Mouse (Mus musculus): ENCODE results near the gene Colq. TPM values are rescaled to one million over a fixed set of nuclear protein-coding genes. Genes with fewer than 3 reads are reported as not detected.
"Not testable (repeated sequence)": the region's sequence is repeated elsewhere in the genome, so short reads cannot be mapped to it uniquely, and the experiment has no call there.

Gene Colq
- polyA plus RNA-seq, 1 experiment from 2014 or later, result 0.42 TPM

DNA sequence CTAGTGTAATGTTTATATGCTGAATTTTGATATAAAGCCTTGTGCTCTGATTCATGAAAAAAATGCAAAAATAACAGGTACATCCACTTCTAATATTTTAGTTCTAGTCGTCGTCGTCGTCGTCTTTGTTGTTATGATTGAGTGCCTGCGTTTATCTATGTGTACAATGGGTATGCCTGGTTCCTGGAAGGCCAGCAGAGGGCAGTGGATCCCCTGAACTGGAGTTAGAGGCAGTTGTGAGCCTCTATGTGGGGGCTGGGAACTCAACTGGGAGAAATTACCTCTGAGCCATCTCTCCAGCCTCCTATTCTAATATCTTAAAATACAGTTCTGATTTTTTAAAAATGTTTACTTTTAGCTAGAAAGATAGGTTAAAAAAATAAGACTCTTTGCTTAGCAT, 14.4 kb upstream of the Colq start:
- Histone ChIP-seq H3K27me3 (replicated peaks; ENCODE audit: control insufficient read depth, insufficient read depth, low read length) (no peaks in the 10 kb centered on the region), H3K4me1 (replicated peaks; ENCODE audit: control insufficient read depth, insufficient read depth, low read length) (no peaks in the 10 kb centered on the region), H3K4me3 (ENCODE audit: low read depth, low read length) (no peak overlapping the region), H3K4me2 (ENCODE audit: low read length) (no peak overlapping the region), H3K9me3 (ENCODE audit: control insufficient read depth, low read length) (no peaks in the 10 kb centered on the region), H3K27ac (ENCODE audit: low read depth) (no peak overlapping the region), H3K36me3 (ENCODE audit: control insufficient read depth, insufficient read depth, low read length) (no peaks in the 10 kb centered on the region), H3K9ac (ENCODE audit: low read length) (no peak overlapping the region)
- 43% methylated on average over 6 of the region's 6 CpGs for WGBS
- no peak for DNase-seq (ENCODE audit: low spot score)
- ATAC-seq (replicated peaks; ENCODE audit: low FRiP score, low TSS enrichment, low read depth), result no peak

DNA sequence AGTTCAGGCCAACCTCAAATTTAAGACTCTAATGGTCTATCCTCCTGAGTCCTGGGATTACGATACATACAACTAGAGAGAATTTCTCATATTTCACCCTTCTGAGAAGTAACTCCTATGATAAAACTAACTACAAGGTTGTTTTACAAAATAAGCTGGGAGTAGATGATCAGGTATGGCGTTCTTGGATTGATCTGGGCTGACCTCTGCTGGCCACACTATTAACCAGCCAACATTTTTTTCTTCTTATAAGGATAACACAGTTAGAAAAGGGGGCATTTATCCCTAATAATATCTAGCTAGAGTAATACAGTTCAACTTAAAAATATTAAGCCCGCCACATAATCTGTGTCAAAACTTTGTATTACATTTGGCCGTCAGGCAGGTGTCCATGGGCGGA, 13.8 kb upstream of the Colq start:
- Histone ChIP-seq H3K4me2 (ENCODE audit: low read length) (no peak overlapping the region), H3K4me1 (replicated peaks; ENCODE audit: control insufficient read depth, insufficient read depth, low read length) (no peaks in the 10 kb centered on the region), H3K9me3 (ENCODE audit: control insufficient read depth, low read length) (no peaks in the 10 kb centered on the region), H3K9ac (ENCODE audit: low read length) (no peak overlapping the region), H3K36me3 (ENCODE audit: control insufficient read depth, insufficient read depth, low read length) (no peaks in the 10 kb centered on the region), H3K27me3 (replicated peaks; ENCODE audit: control insufficient read depth, insufficient read depth, low read length) (no peaks in the 10 kb centered on the region), H3K27ac (ENCODE audit: low read depth) (no peak overlapping the region), H3K4me3 (ENCODE audit: low read depth, low read length) (no peak overlapping the region)
- ATAC-seq (replicated peaks; ENCODE audit: low FRiP score, low TSS enrichment, low read depth) (no peak), DNase-seq (ENCODE audit: low spot score) (no peak)
- WGBS, result 70% methylated on average over 5 of the region's 5 CpGs

DNA sequence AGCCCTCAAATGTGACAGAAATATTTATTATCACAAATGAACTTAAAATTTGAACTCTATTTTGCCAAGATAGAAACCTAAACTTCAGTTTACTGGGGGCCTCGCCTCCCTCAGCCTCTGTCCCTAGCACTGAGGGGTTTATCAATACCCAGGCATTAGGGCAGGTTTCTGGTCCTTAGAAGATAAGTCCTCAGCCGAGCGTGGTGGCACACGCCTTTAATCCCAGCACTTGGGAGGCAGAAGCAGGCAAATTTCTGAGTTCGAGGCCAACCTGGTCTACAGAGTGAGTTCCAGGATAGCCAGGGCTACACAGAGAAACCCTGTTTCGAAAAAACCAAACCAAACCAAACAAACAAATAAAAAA, 11.5 kb upstream of the Colq start:
- not testable (repeated sequence) for H3K27me3 ChIP-seq (replicated peaks; ENCODE audit: control insufficient read depth, insufficient read depth, low read length); ATAC-seq (replicated peaks; ENCODE audit: low FRiP score, low TSS enrichment, low read depth); H3K9me3 ChIP-seq (ENCODE audit: control insufficient read depth, low read length); H3K27ac ChIP-seq (ENCODE audit: low read depth); DNase-seq (ENCODE audit: low spot score); H3K4me1 ChIP-seq (replicated peaks; ENCODE audit: control insufficient read depth, insufficient read depth, low read length); H3K36me3 ChIP-seq (ENCODE audit: control insufficient read depth, insufficient read depth, low read length); H3K4me3 ChIP-seq (ENCODE audit: low read depth, low read length); H3K9ac ChIP-seq (ENCODE audit: low read length); H3K4me2 ChIP-seq (ENCODE audit: low read length)
- 84% methylated on average over 6 of the region's 6 CpGs for WGBS

DNA sequence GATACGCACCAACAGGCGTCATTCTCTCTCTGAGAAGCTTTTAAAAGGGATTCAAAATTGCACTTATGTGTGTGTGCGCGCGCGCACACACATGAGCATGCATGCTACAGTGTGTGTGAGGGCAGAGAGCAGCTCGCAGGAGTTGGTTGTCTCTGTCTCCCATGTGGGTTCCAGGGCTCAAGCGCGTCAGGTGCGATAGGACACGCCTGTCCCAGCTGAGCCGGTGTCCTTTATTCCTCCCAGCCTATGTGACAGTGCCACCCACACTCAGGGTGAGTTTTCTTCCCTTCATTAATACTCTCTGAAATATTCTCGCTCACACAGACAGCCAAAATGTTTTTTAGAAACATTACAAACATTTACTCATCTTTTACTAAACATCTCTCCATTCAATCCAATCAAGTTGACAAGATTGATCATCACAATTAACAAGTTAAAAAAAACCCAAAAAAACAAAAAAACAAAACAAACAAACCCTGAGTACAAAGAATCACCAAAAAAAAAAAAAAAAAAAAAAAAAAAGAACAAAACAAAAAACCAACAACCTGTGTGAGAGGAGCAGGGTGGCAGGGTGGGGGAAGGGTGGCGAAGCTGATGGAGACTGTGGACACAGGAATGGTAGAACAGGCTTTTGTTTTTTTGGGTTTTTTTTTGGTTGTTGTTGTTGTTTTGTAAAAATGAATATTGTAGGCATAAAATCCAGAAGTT, 10.9 kb upstream of the Colq start:
- WGBS, result 94% methylated on average over 14 of the region's 14 CpGs
- H3K4me3 ChIP-seq (ENCODE audit: low read depth, low read length), result no peak overlapping the region

DNA sequence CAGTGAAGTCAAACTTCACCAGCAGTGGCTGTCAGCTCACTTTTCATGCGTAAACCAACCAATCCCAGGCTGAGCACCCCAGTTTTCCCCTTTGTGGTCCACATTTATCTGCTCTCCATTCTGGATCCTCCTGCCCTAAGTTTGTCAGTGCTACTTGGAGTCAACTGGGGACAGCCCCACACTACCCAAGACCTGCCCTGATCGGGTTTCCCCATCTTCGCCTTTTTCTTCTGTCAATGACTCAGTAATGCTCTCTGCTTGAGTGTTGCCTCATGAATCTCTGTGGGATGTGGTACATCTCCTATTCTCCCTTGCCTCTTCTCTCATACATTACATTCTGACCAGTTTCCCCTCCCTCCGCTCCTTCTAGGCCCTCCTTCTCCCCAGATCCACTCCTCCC, 6.3 kb upstream of the Colq start:
- H3K36me3 ChIP-seq (ENCODE audit: control insufficient read depth, insufficient read depth, low read length), result no peaks in the 10 kb centered on the region
- H3K4me3 ChIP-seq (ENCODE audit: low read depth, low read length), result no peak overlapping the region
- no peak overlapping the region for H3K9ac ChIP-seq (ENCODE audit: low read length)
- DNase-seq (ENCODE audit: low spot score) (no peak), ATAC-seq (replicated peaks; ENCODE audit: low FRiP score, low TSS enrichment, low read depth) (no peak)
- WGBS, result 95% methylated on average over 4 of the region's 4 CpGs
- no peaks in the 10 kb centered on the region for H3K9me3 ChIP-seq (ENCODE audit: control insufficient read depth, low read length)
- no peaks in the 10 kb centered on the region for H3K4me1 ChIP-seq (replicated peaks; ENCODE audit: control insufficient read depth, insufficient read depth, low read length)
- no peak overlapping the region for H3K4me2 ChIP-seq (ENCODE audit: low read length)
- no peak overlapping the region for H3K27ac ChIP-seq (ENCODE audit: low read depth)
- H3K27me3 ChIP-seq (replicated peaks; ENCODE audit: control insufficient read depth, insufficient read depth, low read length), result no peaks in the 10 kb centered on the region

More for the DNA sequence above, 10.9 kb upstream of the Colq start:
- Histone ChIP-seq H3K36me3 (ENCODE audit: control insufficient read depth, insufficient read depth, low read length) (no peaks in the 10 kb centered on the region), H3K9me3 (ENCODE audit: control insufficient read depth, low read length) (no peaks in the 10 kb centered on the region), H3K27ac (ENCODE audit: low read depth) (no peak overlapping the region), H3K4me2 (ENCODE audit: low read length) (no peak overlapping the region), H3K4me1 (replicated peaks; ENCODE audit: control insufficient read depth, insufficient read depth, low read length) (no peaks in the 10 kb centered on the region), H3K27me3 (replicated peaks; ENCODE audit: control insufficient read depth, insufficient read depth, low read length) (no peaks in the 10 kb centered on the region), H3K9ac (ENCODE audit: low read length) (no peak overlapping the region)
- ATAC-seq (replicated peaks; ENCODE audit: low FRiP score, low TSS enrichment, low read depth) (no peak), DNase-seq (ENCODE audit: low spot score) (no peak)

DNA sequence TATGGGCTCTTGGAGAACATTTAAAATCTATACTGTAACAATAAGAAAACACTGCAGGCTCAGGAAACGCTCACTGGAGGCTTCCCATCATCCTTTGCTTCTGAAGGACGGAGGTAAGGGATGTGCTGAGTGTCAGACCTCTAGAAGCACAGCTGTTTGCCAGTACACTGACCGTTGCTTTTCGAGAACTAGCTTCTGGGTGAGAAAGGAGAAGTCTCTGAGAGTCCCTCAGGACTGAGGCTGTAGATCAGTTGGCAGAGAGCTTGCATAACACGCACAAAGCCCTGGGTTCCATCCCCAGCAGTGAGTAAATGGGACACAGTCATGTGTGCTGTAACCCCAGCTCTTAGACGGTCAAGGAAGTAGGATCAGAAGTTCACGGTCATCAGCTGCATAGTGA, 5.3 kb upstream of the Colq start:
- H3K9me3 ChIP-seq (ENCODE audit: control insufficient read depth, low read length), result no peaks in the 10 kb centered on the region
- no peaks in the 10 kb centered on the region for H3K27me3 ChIP-seq (replicated peaks; ENCODE audit: control insufficient read depth, insufficient read depth, low read length)
- no peak overlapping the region for H3K4me3 ChIP-seq (ENCODE audit: low read depth, low read length)
- no peak overlapping the region for H3K27ac ChIP-seq (ENCODE audit: low read depth)
- ATAC-seq (replicated peaks; ENCODE audit: low FRiP score, low TSS enrichment, low read depth), result no peak
- 75% methylated on average over 7 of the region's 7 CpGs for WGBS
- no peak overlapping the region for H3K4me2 ChIP-seq (ENCODE audit: low read length)
- H3K4me1 ChIP-seq (replicated peaks; ENCODE audit: control insufficient read depth, insufficient read depth, low read length), result no peaks in the 10 kb centered on the region
- no peak for DNase-seq (ENCODE audit: low spot score)
- H3K9ac ChIP-seq (ENCODE audit: low read length), result no peak overlapping the region
- H3K36me3 ChIP-seq (ENCODE audit: control insufficient read depth, insufficient read depth, low read length), result no peaks in the 10 kb centered on the region

DNA sequence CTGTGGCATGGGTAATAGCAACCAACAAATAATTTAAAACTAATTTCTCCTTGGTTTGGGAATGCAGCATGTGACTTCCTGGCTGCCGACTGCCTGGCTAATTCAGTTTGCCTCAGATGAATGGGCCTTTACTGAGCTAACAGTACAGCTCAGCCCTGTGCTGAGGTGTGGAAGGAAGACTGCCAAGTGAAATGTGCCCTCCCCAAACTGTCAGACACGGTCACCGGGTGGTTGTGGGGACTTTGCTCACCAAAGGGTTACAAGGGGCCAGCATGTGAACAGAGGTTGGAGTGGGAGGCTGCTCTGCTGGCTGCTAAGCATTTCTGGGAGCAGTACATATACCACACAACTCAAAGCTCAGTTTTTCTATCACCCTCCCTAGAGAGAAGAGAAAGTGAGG, 3.5 kb upstream of the Colq start:
- no peak for ATAC-seq (replicated peaks; ENCODE audit: low FRiP score, low TSS enrichment, low read depth)
- no peaks in the 10 kb centered on the region for H3K4me1 ChIP-seq (replicated peaks; ENCODE audit: control insufficient read depth, insufficient read depth, low read length)
- no peak overlapping the region for H3K4me3 ChIP-seq (ENCODE audit: low read depth, low read length)
- 60% methylated on average over 3 of the region's 3 CpGs for WGBS
- H3K4me2 ChIP-seq (ENCODE audit: low read length), result no peak overlapping the region
- H3K9me3 ChIP-seq (ENCODE audit: control insufficient read depth, low read length), result no peaks in the 10 kb centered on the region
- H3K9ac ChIP-seq (ENCODE audit: low read length), result no peak overlapping the region
- no peak for DNase-seq (ENCODE audit: low spot score)
- no peak overlapping the region for H3K27ac ChIP-seq (ENCODE audit: low read depth)
- H3K27me3 ChIP-seq (replicated peaks; ENCODE audit: control insufficient read depth, insufficient read depth, low read length), result no peaks in the 10 kb centered on the region
- no peaks in the 10 kb centered on the region for H3K36me3 ChIP-seq (ENCODE audit: control insufficient read depth, insufficient read depth, low read length)

DNA sequence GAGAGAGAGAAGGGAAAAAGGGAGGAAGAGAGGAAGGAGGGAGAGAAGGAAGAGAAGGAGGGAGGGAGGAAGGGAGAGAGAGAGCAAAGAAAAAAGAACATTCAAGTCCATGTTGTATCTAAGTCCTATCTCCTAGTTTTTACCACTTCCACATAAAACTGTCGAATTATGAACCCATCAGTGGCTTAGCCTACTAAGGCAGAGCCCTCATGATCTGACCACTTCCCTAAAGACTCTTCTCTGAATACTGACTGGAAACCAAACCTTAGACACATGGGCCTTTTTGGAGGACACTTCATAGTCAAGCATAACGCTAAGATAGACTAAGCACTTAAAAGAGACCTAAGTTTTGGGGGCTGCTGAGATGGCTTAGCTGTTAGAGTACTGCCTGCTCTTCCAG, 1.9 kb upstream of the Colq start:
- no peaks in the 10 kb centered on the region for H3K27me3 ChIP-seq (replicated peaks; ENCODE audit: control insufficient read depth, insufficient read depth, low read length)
- H3K9me3 ChIP-seq (ENCODE audit: control insufficient read depth, low read length), result no peaks in the 10 kb centered on the region
- WGBS, result 78% methylated on average over 2 of the region's 2 CpGs
- no peak overlapping the region for H3K4me3 ChIP-seq (ENCODE audit: low read depth, low read length)
- H3K36me3 ChIP-seq (ENCODE audit: control insufficient read depth, insufficient read depth, low read length), result no peaks in the 10 kb centered on the region
- no peak overlapping the region for H3K27ac ChIP-seq (ENCODE audit: low read depth)
- no peaks in the 10 kb centered on the region for H3K4me1 ChIP-seq (replicated peaks; ENCODE audit: control insufficient read depth, insufficient read depth, low read length)
- no peak for DNase-seq (ENCODE audit: low spot score)
- H3K9ac ChIP-seq (ENCODE audit: low read length), result no peak overlapping the region
- no peak overlapping the region for H3K4me2 ChIP-seq (ENCODE audit: low read length)
- ATAC-seq (replicated peaks; ENCODE audit: low FRiP score, low TSS enrichment, low read depth), result no peak

DNA sequence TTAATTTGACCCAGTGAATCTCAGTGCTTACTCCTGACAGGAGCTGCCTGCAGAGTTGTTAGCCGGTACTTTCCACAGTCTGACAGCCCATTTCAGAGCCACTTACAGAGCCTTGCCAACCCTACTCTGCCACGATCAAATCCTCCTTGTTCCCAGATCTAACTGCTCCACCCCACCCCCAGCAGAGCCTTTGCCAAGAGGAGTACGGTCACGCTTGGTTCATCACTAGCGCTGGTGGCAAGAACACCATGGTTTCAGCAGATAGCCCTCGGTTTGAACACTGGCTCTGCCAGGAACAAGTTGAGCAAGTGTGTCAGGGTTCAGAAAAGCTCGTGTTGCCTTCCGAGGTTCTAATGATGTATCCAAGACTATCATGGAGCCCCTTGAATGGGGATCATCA, 4.7 kb downstream of the Colq start:
- Histone ChIP-seq H3K4me1 (replicated peaks; ENCODE audit: control insufficient read depth, insufficient read depth, low read length) (no peaks in the 10 kb centered on the region), H3K4me3 (ENCODE audit: low read depth, low read length) (no peak overlapping the region), H3K27me3 (replicated peaks; ENCODE audit: control insufficient read depth, insufficient read depth, low read length) (no peaks in the 10 kb centered on the region), H3K4me2 (ENCODE audit: low read length) (no peak overlapping the region), H3K9ac (ENCODE audit: low read length) (no peak overlapping the region), H3K27ac (ENCODE audit: low read depth) (no peak overlapping the region), H3K36me3 (ENCODE audit: control insufficient read depth, insufficient read depth, low read length) (no peaks in the 10 kb centered on the region), H3K9me3 (ENCODE audit: control insufficient read depth, low read length) (no peaks in the 10 kb centered on the region)
- no peak for ATAC-seq (replicated peaks; ENCODE audit: low FRiP score, low TSS enrichment, low read depth)
- 86% methylated on average over 8 of the region's 8 CpGs for WGBS
- no peak for DNase-seq (ENCODE audit: low spot score)

Data from intestine, embryonic 14.5 days (tissue).